Mouse (Mus musculus) cortical plate, adult 2 months (tissue): ENCODE measurements at regions not wholly inside any gene's neighbourhood (a gene's known extent, or its start where the extent isn't known, plus 50 kb on each side); places are given as distances from the start of the nearest gene placed in this dataset.

Source experiments
- CTCF ChIP-seq: fragments of 200-500 bp; IDR thresholded peaks from 2 replicates; pipeline ENCODE4 v1.5.1; 2011; ENCODE audit warnings: mild to moderate bottlenecking, control low read depth, low read length; ENCODE audit not compliant: insufficient read depth; ENCODE audit errors: extremely low read depth
- POLR2A ChIP-seq: fragments of 200-500 bp; IDR thresholded peaks from 2 replicates; pipeline ENCODE4 v1.6.1; 2011; ENCODE audit warnings: mild to moderate bottlenecking, low read length, control low read depth; ENCODE audit not compliant: insufficient read depth; ENCODE audit errors: extremely low read depth

GRCm38 (mm10) chr10:19122221-19122620, 106.8 kb upstream of the Tnfaip3 start:
- TF ChIP-seq POLR2A (no peak), CTCF (no peak)
